Mouse (Mus musculus) lung, postnatal 0 days (tissue): Measurements from ENCODE around the gene Pdpn. TPM values are rescaled to one million over a fixed set of nuclear protein-coding genes. Genes with fewer than 3 reads are reported as not detected.

Experiments
- ATAC-seq: fragments of 200-750 bp; cut with Nextera tagmentation; 2 replicates; pipeline ENCODE4 v1.8.0; 2017; ENCODE audit warnings: moderate library complexity
- DNase-seq: peaks from one replicate; pipeline ENCODE4 v3.0.0-alpha.2; 2016; ENCODE audit warnings: low spot score
- H3K27ac ChIP-seq: fragments of 300-500 bp; sonication (generic); 2 replicates; pipeline ENCODE4 v1.5.1; 2014; ENCODE audit warnings: antibody characterized with exemption, mild to moderate bottlenecking, low read length, mixed read lengths
- H3K27me3 ChIP-seq: fragments of 300-500 bp; sonication (generic); replicated peaks from 2 replicates; pipeline ENCODE4 v1.6.1; 2014; ENCODE audit warnings: low read length, mixed read lengths; ENCODE audit not compliant: insufficient read depth
- H3K36me3 ChIP-seq: fragments of 300-500 bp; sonication (generic); 2 replicates; pipeline ENCODE4 v1.6.1; 2014; ENCODE audit warnings: low read length, mixed read lengths; ENCODE audit not compliant: insufficient read depth
- H3K4me1 ChIP-seq: fragments of 300-500 bp; sonication (generic); 2 replicates; pipeline ENCODE4 v1.6.1; 2014; ENCODE audit warnings: antibody characterized with exemption, low read depth, low read length, mixed read lengths; ENCODE audit not compliant: insufficient read depth
- H3K4me2 ChIP-seq: fragments of 300-500 bp; sonication (generic); replicated peaks from 2 replicates; pipeline ENCODE4 v1.6.1; 2014; ENCODE audit warnings: low read depth, mild to moderate bottlenecking, low read length, moderate library complexity, mixed read lengths
- H3K4me3 ChIP-seq: fragments of 300-500 bp; sonication (generic); 2 replicates; pipeline ENCODE4 v1.5.1; 2014; ENCODE audit warnings: low read depth, low read length
- H3K9ac ChIP-seq: fragments of 300-500 bp; sonication (generic); replicated peaks from 2 replicates; pipeline ENCODE4 v1.6.1; 2014; ENCODE audit warnings: low read depth, mild to moderate bottlenecking
- H3K9me3 ChIP-seq: fragments of 300-500 bp; sonication (generic); 2 replicates; pipeline ENCODE4 v1.6.1; 2016; ENCODE audit warnings: low read length, mixed read lengths
- CTCF ChIP-seq: IDR thresholded peaks from 2 replicates; pipeline ENCODE4 v1.5.1; 2016; ENCODE audit warnings: antibody characterized with exemption, mild to moderate bottlenecking
- EP300 ChIP-seq: IDR thresholded peaks from 2 replicates; pipeline ENCODE4 v1.6.1; 2016; ENCODE audit warnings: antibody characterized with exemption, mild to moderate bottlenecking, control low read depth
- WGBS: fragments of 180-500 bp; shearing (Covaris S2); extraction: QIAGEN DNeasy Blood & Tissue Kit; methylation state at CpG from one replicate; pipeline ENCODE4 v1.1.7; 2014; 5-methylcytosine and 5-hydroxymethylcytosine counted together
- polyA plus RNA-seq: library from polyadenylated mRNA; unstranded; fragments of >200 nt; fragmentation: Nextera tagmentation; extraction: Ambion mirVana; gene quantifications from 2 replicates; pipeline ENCODE4 v1.2.1, GENCODE M21; 2015

Gene Pdpn
- polyA plus RNA-seq, 1 experiment from 2014 or later = 118 TPM

DNA sequence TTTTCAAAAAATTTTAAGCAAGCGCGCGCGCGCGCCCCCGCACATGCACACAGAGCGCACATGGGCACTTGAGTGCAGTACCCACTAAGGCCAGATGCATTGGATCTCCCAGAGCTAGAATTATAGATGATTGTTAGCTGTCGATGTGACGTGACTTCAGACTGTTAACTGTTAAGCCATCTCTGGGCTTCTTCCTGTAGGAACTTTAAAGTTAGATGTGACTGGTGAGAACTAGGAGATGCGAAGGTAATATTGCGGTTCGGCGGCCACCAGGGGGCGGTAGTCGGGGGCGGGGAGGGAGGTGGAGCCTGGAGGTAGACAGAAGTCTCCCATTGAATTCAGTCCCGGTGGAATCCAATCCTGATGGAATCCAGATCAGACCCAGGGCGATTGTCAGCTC is 40.8 kb downstream of the Pdpn start:
- H3K4me1 ChIP-seq = no peaks in the 10 kb centered on the region; the same call in 1 of the 2 replicates
- H3K9ac ChIP-seq = no peak overlapping the region
- H3K27me3 ChIP-seq = no peaks in the 10 kb centered on the region
- no peak overlapping the region for H3K27ac ChIP-seq
- DNase-seq (peak; percentile 36), ATAC-seq (peak; percentile 32; the same call in 1 of the 2 replicates)
- H3K4me2 ChIP-seq = peak overlapping the region; percentile 27; the same call in 1 of the 2 replicates
- TF ChIP-seq EP300 (no peak), CTCF (peak; percentile 78)
- H3K4me3 ChIP-seq = no peak overlapping the region
- H3K36me3 ChIP-seq = no peaks in the 10 kb centered on the region
- no peaks in the 10 kb centered on the region for H3K9me3 ChIP-seq
- 38% methylated on average over 19 of the region's 19 CpGs for WGBS

DNA sequence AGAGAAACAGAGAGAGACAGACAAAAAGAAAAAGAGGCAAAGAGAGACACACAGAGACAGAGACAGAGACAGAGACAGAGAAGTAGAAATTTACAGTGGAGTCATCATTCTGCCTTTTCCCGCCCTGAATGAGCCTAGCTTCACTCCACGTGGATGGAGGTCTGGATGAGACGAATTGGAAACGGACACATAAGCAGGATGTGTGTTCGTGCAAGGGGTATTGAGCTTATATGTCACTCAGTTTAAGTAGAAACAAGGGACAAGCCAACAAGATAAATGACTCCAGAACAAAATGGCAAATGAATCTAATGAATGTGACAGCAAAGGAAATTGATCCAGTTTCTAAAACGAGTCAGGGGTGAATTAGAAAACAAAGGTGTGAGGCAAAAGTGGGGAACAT is 41.4 kb downstream of the Pdpn start:
- Histone ChIP-seq H3K9me3 (no peaks in the 10 kb centered on the region), H3K9ac (no peak overlapping the region), H3K36me3 (no peaks in the 10 kb centered on the region), H3K27ac (no peak overlapping the region), H3K4me3 (no peak overlapping the region), H3K27me3 (no peaks in the 10 kb centered on the region), H3K4me2 (no peak overlapping the region), H3K4me1 (no peaks in the 10 kb centered on the region; the same call in 1 of the 2 replicates)
- DNase-seq = no peak
- ATAC-seq = no peak
- TF ChIP-seq EP300 (no peak), CTCF (no peak)
- 46% methylated on average over 6 of the region's 6 CpGs for WGBS

- TF ChIP-seq EP300 (no peak), CTCF (no peak)
- no peaks in the 10 kb centered on the region for H3K9me3 ChIP-seq
- H3K4me1 ChIP-seq = no peaks in the 10 kb centered on the region; the same call in 1 of the 2 replicates
- ATAC-seq (no peak), DNase-seq (no peak)
- H3K4me3 ChIP-seq = no peak overlapping the region
- H3K4me2 ChIP-seq = no peak overlapping the region
- no peak overlapping the region for H3K9ac ChIP-seq
- 51% methylated on average over 8 of the region's 8 CpGs for WGBS
- no peaks in the 10 kb centered on the region for H3K36me3 ChIP-seq
- no peak overlapping the region for H3K27ac ChIP-seq
- no peaks in the 10 kb centered on the region for H3K27me3 ChIP-seq
Observed at GRCm38 (mm10) chr4:143255541-143255940, 43.8 kb downstream of the Pdpn start.

DNA sequence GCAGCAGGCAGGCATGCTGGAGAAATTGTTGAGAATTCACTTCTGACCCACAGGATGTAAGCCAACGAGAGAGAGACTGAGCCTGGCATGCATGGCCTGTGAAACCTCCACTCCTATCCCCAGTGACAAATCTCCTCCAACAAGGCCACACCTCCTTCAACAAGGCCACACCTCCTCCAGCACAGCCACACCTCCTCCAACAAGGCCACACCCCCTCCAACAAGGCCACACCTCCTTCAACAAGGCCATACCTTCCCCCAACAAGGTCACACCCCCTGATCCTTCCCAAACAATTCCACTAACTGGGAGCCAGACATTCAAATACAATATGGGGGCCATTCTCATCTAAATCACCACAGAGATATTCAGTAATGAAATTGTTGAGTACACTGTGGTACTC is 46.0 kb downstream of the Pdpn start:
- H3K4me2 ChIP-seq = no peak overlapping the region
- no peaks in the 10 kb centered on the region for H3K36me3 ChIP-seq
- H3K27ac ChIP-seq = no peak overlapping the region
- no peak overlapping the region for H3K4me3 ChIP-seq
- ATAC-seq (no peak), DNase-seq (no peak)
- no peaks in the 10 kb centered on the region for H3K9me3 ChIP-seq
- no peak overlapping the region for H3K9ac ChIP-seq
- WGBS = 58% methylated on average over 1 of the region's 1 CpGs
- no peaks in the 10 kb centered on the region for H3K27me3 ChIP-seq
- H3K4me1 ChIP-seq = no peaks in the 10 kb centered on the region
- TF ChIP-seq EP300 (no peak), CTCF (no peak)

GRCm38 (mm10) chr4:143248050-143248449 is 51.3 kb downstream of the Pdpn start:
- peak; percentile 54 for TF ChIP-seq CTCF
- TF ChIP-seq EP300 = no peak
- DNase-seq (no peak), ATAC-seq (no peak)
- WGBS = 76% methylated on average over 5 of the region's 5 CpGs
- H3K9ac ChIP-seq = no peak overlapping the region
- H3K27me3 ChIP-seq = no peaks in the 10 kb centered on the region
- no peaks in the 10 kb centered on the region for H3K36me3 ChIP-seq
- no peak overlapping the region for H3K4me3 ChIP-seq
- no peak overlapping the region for H3K27ac ChIP-seq
- no peak overlapping the region for H3K4me2 ChIP-seq
- H3K9me3 ChIP-seq = no peaks in the 10 kb centered on the region
- no peaks in the 10 kb centered on the region for H3K4me1 ChIP-seq

DNA sequence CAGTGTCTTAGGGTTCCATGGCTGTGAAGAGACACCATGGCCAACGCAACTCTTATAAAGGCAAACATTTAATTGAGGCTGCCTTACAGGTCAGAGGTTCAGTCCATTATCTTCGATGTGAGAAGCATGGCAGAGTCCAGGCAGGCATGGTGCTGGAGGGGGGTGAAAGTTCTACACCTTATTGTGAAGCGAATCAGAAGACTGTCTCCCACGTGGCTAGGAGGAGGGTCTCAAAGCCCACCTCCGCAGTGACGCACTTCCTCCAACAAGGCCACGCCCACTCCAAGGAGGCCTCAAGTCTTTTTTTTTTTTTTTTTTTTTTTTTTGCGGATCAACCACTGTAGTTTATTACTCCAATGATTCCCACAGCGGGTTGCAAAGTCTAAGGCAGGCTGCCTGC is 58.1 kb downstream of the Pdpn start:
- DNase-seq (no peak), ATAC-seq (no peak)
- no peaks in the 10 kb centered on the region for H3K27me3 ChIP-seq
- H3K4me2 ChIP-seq = no peak overlapping the region
- H3K36me3 ChIP-seq = no peaks in the 10 kb centered on the region
- no peak overlapping the region for H3K9ac ChIP-seq
- no peak overlapping the region for H3K4me3 ChIP-seq
- no peaks in the 10 kb centered on the region for H3K4me1 ChIP-seq
- 68% methylated on average over 9 of the region's 9 CpGs for WGBS
- no peaks in the 10 kb centered on the region for H3K9me3 ChIP-seq
- no peak overlapping the region for H3K27ac ChIP-seq
- TF ChIP-seq EP300 (no peak), CTCF (no peak)

GRCm38 (mm10) chr4:143239615-143240201 is 59.7 kb downstream of the Pdpn start:
- 84% methylated on average over 9 of the region's 9 CpGs for WGBS

More at GRCm38 (mm10) chr4:143239615-143240201, 59.7 kb downstream of the Pdpn start:
- Histone ChIP-seq H3K27me3 (no peaks in the 10 kb centered on the region), H3K27ac (no peak overlapping the region), H3K4me2 (no peak overlapping the region), H3K9me3 (no peaks in the 10 kb centered on the region), H3K36me3 (no peaks in the 10 kb centered on the region), H3K9ac (no peak overlapping the region), H3K4me3 (no peak overlapping the region), H3K4me1 (no peaks in the 10 kb centered on the region)
- TF ChIP-seq EP300 (no peak), CTCF (no peak)
- DNase-seq = no peak
- ATAC-seq = no peak
